Mouse (Mus musculus): ENCODE results near the gene Ssr4. TPM values are rescaled to one million over a fixed set of nuclear protein-coding genes. Genes with fewer than 3 reads are reported as not detected.
"Not testable (repeated sequence)": the region's sequence is repeated elsewhere in the genome, so short reads cannot be mapped to it uniquely, and the experiment has no call there.

The Ssr4 gene
- 132 and 134 TPM in 2 replicates for polyA plus RNA-seq (2015; fragmentation: Nextera tagmentation; extraction: Ambion mirVana)

GRCm38 (mm10) chrX:73786364-73787224, at the start of gene Ssr4, which contains the start of gene Idh3g:
Gene Ssr4, plus strand, starts transcription at chrX:73787028.
Gene Idh3g, minus strand, starts transcription at chrX:73786897.
- peak within 1 kb of the TSS; percentile 77 for H3K9ac ChIP-seq (replicated peaks; ENCODE audit: low read depth, low read length)
- H3K27ac ChIP-seq (ENCODE audit: low read length) = peak within 1 kb of the TSS; percentile 88
- H3K4me1 ChIP-seq (replicated peaks; ENCODE audit: control insufficient read depth, insufficient read depth, low read length) = peaks cover 21% of the 10 kb centered on the region
- no peaks in the 10 kb centered on the region for H3K27me3 ChIP-seq (replicated peaks; ENCODE audit: control insufficient read depth, insufficient read depth, low read length)
- no peaks in the 10 kb centered on the region for H3K36me3 ChIP-seq (ENCODE audit: control insufficient read depth, insufficient read depth)
- peak within 1 kb of the TSS; percentile 65 for H3K4me3 ChIP-seq (replicated peaks; ENCODE audit: low read length)
- WGBS = 24% methylated on average over 40 of the region's 52 CpGs
- peak; percentile 98 for ATAC-seq
- peak within 1 kb of the TSS; percentile 67 for H3K4me2 ChIP-seq (ENCODE audit: low read length)
- H3K9me3 ChIP-seq (ENCODE audit: control insufficient read depth, low read length) = no peaks in the 10 kb centered on the region

- H3K9me3 ChIP-seq (ENCODE audit: control insufficient read depth, low read length) = no peaks in the 10 kb centered on the region
- H3K4me3 ChIP-seq (replicated peaks; ENCODE audit: low read length) = no peak overlapping the region
- H3K36me3 ChIP-seq (ENCODE audit: control insufficient read depth, insufficient read depth) = no peaks in the 10 kb centered on the region
- no peak overlapping the region for H3K4me2 ChIP-seq (ENCODE audit: low read length)
- no peak for ATAC-seq
- H3K27me3 ChIP-seq (replicated peaks; ENCODE audit: control insufficient read depth, insufficient read depth, low read length) = no peaks in the 10 kb centered on the region
- 75% methylated on average over 1 of the region's 1 CpGs for WGBS
- H3K27ac ChIP-seq (ENCODE audit: low read length) = no peak overlapping the region
- H3K4me1 ChIP-seq (replicated peaks; ENCODE audit: control insufficient read depth, insufficient read depth, low read length) = no peaks in the 10 kb centered on the region
- H3K9ac ChIP-seq (replicated peaks; ENCODE audit: low read depth, low read length) = no peak overlapping the region
Measured at GRCm38 (mm10) chrX:73738155-73738554, 48.7 kb upstream of the Ssr4 start.

GRCm38 (mm10) chrX:73739151-73739550, 47.7 kb upstream of the Ssr4 start:
- ATAC-seq = no peak

GRCm38 (mm10) chrX:73739841-73740240, 47.0 kb upstream of the Ssr4 start:
- not testable (repeated sequence) for H3K4me3 ChIP-seq (replicated peaks; ENCODE audit: low read length); H3K27ac ChIP-seq (ENCODE audit: low read length); H3K9me3 ChIP-seq (ENCODE audit: control insufficient read depth, low read length); H3K27me3 ChIP-seq (replicated peaks; ENCODE audit: control insufficient read depth, insufficient read depth, low read length); H3K36me3 ChIP-seq (ENCODE audit: control insufficient read depth, insufficient read depth); H3K4me1 ChIP-seq (replicated peaks; ENCODE audit: control insufficient read depth, insufficient read depth, low read length); ATAC-seq; H3K9ac ChIP-seq (replicated peaks; ENCODE audit: low read depth, low read length); H3K4me2 ChIP-seq (ENCODE audit: low read length)
- 94% methylated on average over 7 of the region's 7 CpGs for WGBS

More at GRCm38 (mm10) chrX:73739151-73739550, 47.7 kb upstream of the Ssr4 start:
- 72% methylated on average over 5 of the region's 5 CpGs for WGBS
- Histone ChIP-seq H3K4me2 (ENCODE audit: low read length) (no peak overlapping the region), H3K27me3 (replicated peaks; ENCODE audit: control insufficient read depth, insufficient read depth, low read length) (no peaks in the 10 kb centered on the region), H3K9me3 (ENCODE audit: control insufficient read depth, low read length) (no peaks in the 10 kb centered on the region), H3K27ac (ENCODE audit: low read length) (no peak overlapping the region), H3K9ac (replicated peaks; ENCODE audit: low read depth, low read length) (no peak overlapping the region), H3K4me1 (replicated peaks; ENCODE audit: control insufficient read depth, insufficient read depth, low read length) (no peaks in the 10 kb centered on the region), H3K4me3 (replicated peaks; ENCODE audit: low read length) (no peak overlapping the region), H3K36me3 (ENCODE audit: control insufficient read depth, insufficient read depth) (no peaks in the 10 kb centered on the region)

- no peak overlapping the region for H3K4me3 ChIP-seq (replicated peaks; ENCODE audit: low read length)
- no peak overlapping the region for H3K27ac ChIP-seq (ENCODE audit: low read length)
- H3K4me1 ChIP-seq (replicated peaks; ENCODE audit: control insufficient read depth, insufficient read depth, low read length) = no peaks in the 10 kb centered on the region
- H3K27me3 ChIP-seq (replicated peaks; ENCODE audit: control insufficient read depth, insufficient read depth, low read length) = no peaks in the 10 kb centered on the region
- no peak for ATAC-seq
- no peaks in the 10 kb centered on the region for H3K36me3 ChIP-seq (ENCODE audit: control insufficient read depth, insufficient read depth)
- H3K9ac ChIP-seq (replicated peaks; ENCODE audit: low read depth, low read length) = no peak overlapping the region
- H3K4me2 ChIP-seq (ENCODE audit: low read length) = no peak overlapping the region
- whole genome bisulfite sequencing = 84% methylated on average over 1 of the region's 1 CpGs
- no peaks in the 10 kb centered on the region for H3K9me3 ChIP-seq (ENCODE audit: control insufficient read depth, low read length)
Measured at GRCm38 (mm10) chrX:73744774-73745481, 41.9 kb upstream of the Ssr4 start.

GRCm38 (mm10) chrX:73748977-73749376, 37.9 kb upstream of the Ssr4 start:
- ATAC-seq = no peak
- Histone ChIP-seq H3K9me3 (ENCODE audit: control insufficient read depth, low read length) (no peaks in the 10 kb centered on the region), H3K36me3 (ENCODE audit: control insufficient read depth, insufficient read depth) (no peaks in the 10 kb centered on the region), H3K4me1 (replicated peaks; ENCODE audit: control insufficient read depth, insufficient read depth, low read length) (no peaks in the 10 kb centered on the region), H3K27ac (ENCODE audit: low read length) (no peak overlapping the region), H3K27me3 (replicated peaks; ENCODE audit: control insufficient read depth, insufficient read depth, low read length) (no peaks in the 10 kb centered on the region), H3K4me3 (replicated peaks; ENCODE audit: low read length) (no peak overlapping the region), H3K4me2 (ENCODE audit: low read length) (no peak overlapping the region), H3K9ac (replicated peaks; ENCODE audit: low read depth, low read length) (no peak overlapping the region)
- 80% methylated on average over 1 of the region's 1 CpGs for WGBS

GRCm38 (mm10) chrX:73756334-73757140, 30.3 kb upstream of the Ssr4 start, which contains the start of gene Plxnb3:
Gene Plxnb3, plus strand, starts transcription at chrX:73757090.
- Histone ChIP-seq H3K27ac (ENCODE audit: low read length) (no peak within 1 kb of the TSS), H3K4me3 (replicated peaks; ENCODE audit: low read length) (no peak within 1 kb of the TSS), H3K9ac (replicated peaks; ENCODE audit: low read depth, low read length) (no peak within 1 kb of the TSS), H3K4me1 (replicated peaks; ENCODE audit: control insufficient read depth, insufficient read depth, low read length) (no peaks in the 10 kb centered on the region), H3K4me2 (ENCODE audit: low read length) (no peak within 1 kb of the TSS), H3K36me3 (ENCODE audit: control insufficient read depth, insufficient read depth) (no peaks in the 10 kb centered on the region), H3K9me3 (ENCODE audit: control insufficient read depth, low read length) (no peaks in the 10 kb centered on the region), H3K27me3 (replicated peaks; ENCODE audit: control insufficient read depth, insufficient read depth, low read length) (no peaks in the 10 kb centered on the region)
- 64% methylated on average over 4 of the region's 5 CpGs for WGBS
- no peak for ATAC-seq

- H3K36me3 ChIP-seq (ENCODE audit: control insufficient read depth, insufficient read depth) = no peaks in the 10 kb centered on the region
- no peak for ATAC-seq
Measured at GRCm38 (mm10) chrX:73758611-73759290, 28.1 kb upstream of the Ssr4 start.

More at GRCm38 (mm10) chrX:73758611-73759290, 28.1 kb upstream of the Ssr4 start:
- no peak overlapping the region for H3K27ac ChIP-seq (ENCODE audit: low read length)
- no peak overlapping the region for H3K4me2 ChIP-seq (ENCODE audit: low read length)
- no peaks in the 10 kb centered on the region for H3K9me3 ChIP-seq (ENCODE audit: control insufficient read depth, low read length)
- H3K4me1 ChIP-seq (replicated peaks; ENCODE audit: control insufficient read depth, insufficient read depth, low read length) = no peaks in the 10 kb centered on the region
- H3K9ac ChIP-seq (replicated peaks; ENCODE audit: low read depth, low read length) = no peak overlapping the region
- H3K27me3 ChIP-seq (replicated peaks; ENCODE audit: control insufficient read depth, insufficient read depth, low read length) = no peaks in the 10 kb centered on the region
- H3K4me3 ChIP-seq (replicated peaks; ENCODE audit: low read length) = no peak overlapping the region
- 74% methylated on average over 13 of the region's 13 CpGs for WGBS
